Mouse (Mus musculus): ENCODE data around the gene Ufsp2. TPM values are rescaled to one million over a fixed set of nuclear protein-coding genes. Genes with fewer than 3 reads are reported as not detected.

Gene Ufsp2
- total RNA-seq, 2 experiments from 2014 or later, result 38.8 to 44.1 TPM

GRCm38 (mm10) chr8:46010746-46011680 lies 35.7 kb downstream of the Ufsp2 start:
- intact Hi-C loops (cut with DNase I), result no loop called here
- DNase-seq, result peak; percentile 44

GRCm38 (mm10) chr8:46022203-46022602 lies 46.9 kb downstream of the Ufsp2 start:
- intact Hi-C loops (cut with DNase I), result no loop called here
- DNase-seq, result no peak

- intact Hi-C loops (cut with DNase I), result no loop called here
- DNase-seq, result no peak
Observed at GRCm38 (mm10) chr8:46022758-46023157, 47.4 kb downstream of the Ufsp2 start.

- intact Hi-C loops (cut with DNase I), result no loop called here
- DNase-seq, result no peak
Observed at GRCm38 (mm10) chr8:46024392-46024791, 49.1 kb downstream of the Ufsp2 start.

- DNase-seq, result no peak
- intact Hi-C loops (cut with DNase I), result no loop called here
Observed at GRCm38 (mm10) chr8:46036217-46036616, 60.9 kb downstream of the Ufsp2 start.

GRCm38 (mm10) chr8:46039666-46040065 lies 64.3 kb downstream of the Ufsp2 start:
- intact Hi-C loops (cut with DNase I), result no loop called here
- DNase-seq, result no peak

- DNase-seq, result no peak
- intact Hi-C loops (cut with DNase I), result no loop called here
Observed at GRCm38 (mm10) chr8:46040260-46040659, 64.9 kb downstream of the Ufsp2 start.

Other genes starting within 250 kb of the Ufsp2 start
- gene Pdlim3, start 90.1 kb upstream of the Ufsp2 start, total RNA-seq (2021), result 1 to 10 TPM in 1 of 2 experiments, under 1 TPM in 1; 0.26 to 1.0 TPM
- gene Ccdc110, start 40.9 kb upstream of the Ufsp2 start, total RNA-seq (2021), result 1 to 10 TPM; 1.1 to 1.2 TPM
- gene 1700029J07Rik, start 276 bp upstream of the Ufsp2 start, total RNA-seq (2021), result 1 to 10 TPM; 3.1 to 3.6 TPM
- gene Lrp2bp, start 23.8 kb downstream of the Ufsp2 start, total RNA-seq (2021), result under 1 TPM; 0.32 to 0.62 TPM
- gene Ankrd37, start 30.2 kb downstream of the Ufsp2 start, total RNA-seq (2021), result 1 to 10 TPM; 5.0 to 8.0 TPM
- gene Cfap97, start 176.2 kb downstream of the Ufsp2 start, total RNA-seq (2021), result 10 to 100 TPM; 17.5 to 20.8 TPM
- gene Snx25, start 176.6 kb downstream of the Ufsp2 start, total RNA-seq (2021), result 10 to 100 TPM; 33.8 to 36.2 TPM
- gene Slc25a4, start 235.8 kb downstream of the Ufsp2 start, total RNA-seq (2021), result 100 to 1,000 TPM; 513 to 540 TPM